Mouse (Mus musculus): ENCODE results near the gene Lrrn1.

DNA sequence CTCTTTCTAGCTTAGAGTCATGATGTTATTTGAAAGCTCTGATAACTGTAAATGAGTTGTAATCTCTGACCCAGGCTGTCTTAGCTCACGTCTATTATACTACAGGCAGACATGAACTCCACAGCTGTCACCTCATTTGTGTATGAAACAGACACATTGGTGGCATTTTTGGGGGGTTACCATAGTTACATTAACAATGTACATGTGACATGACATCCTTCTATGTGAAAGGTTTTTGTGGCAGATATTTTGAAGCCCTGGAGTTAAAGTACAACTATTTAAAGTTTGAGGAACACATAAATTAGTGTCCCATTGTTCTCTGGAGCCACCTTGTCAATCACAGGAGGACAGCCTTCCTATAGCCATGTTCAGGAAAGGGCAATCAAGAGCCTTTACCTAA is 5.0 kb downstream of the Lrrn1 start:
- TF ChIP-seq ZC3H11A (IDR thresholded peaks at IDR 0.05; ENCODE audit: low read depth, low read length), result no peak
- no peak for TF ChIP-seq POLR2A (IDR thresholded peaks at IDR 0.05; ENCODE audit: low read depth, low read length)
- TF ChIP-seq CTCF (conservative IDR thresholded peaks at IDR 0.05 in 1 of 2, IDR thresholded peaks at IDR 0.05 in 1 of 2; ENCODE audit: low read depth in 2 of 2, low read length in 2 of 2), result no peak
- no peak for TF ChIP-seq BHLHE40 (IDR thresholded peaks at IDR 0.05; ENCODE audit: low read depth, low read length)
- no peak for TF ChIP-seq SIN3A (IDR thresholded peaks at IDR 0.05; ENCODE audit: low read length)
- TF ChIP-seq MAFK (IDR thresholded peaks at IDR 0.05; ENCODE audit: insufficient replicate concordance, low read length), result no peak
- no peak for TF ChIP-seq ZNF384 (IDR thresholded peaks at IDR 0.05; ENCODE audit: low read depth, low read length)
- TF ChIP-seq MXI1 (IDR thresholded peaks at IDR 0.05; ENCODE audit: low read depth, low read length), result no peak
- TF ChIP-seq USF2 (conservative IDR thresholded peaks at IDR 0.05; ENCODE audit: low read depth, low read length), result no peak

Measured in CH12.LX (cell line).